Mouse (Mus musculus) megakaryocyte-erythroid progenitor cell, adult 5 weeks (primary cell): Measurements from ENCODE around the gene Zfp617. TPM values are rescaled to one million over a fixed set of nuclear protein-coding genes. Genes with fewer than 3 reads are reported as not detected.

ENCODE experiments used
- polyA plus RNA-seq: library from polyadenylated mRNA; stranded (reverse); fragments of >175 nt; gene quantifications from 2 replicates; pipeline ENCODE4 v1.2.3, GENCODE M21; 2012

The Zfp617 gene
- polyA plus RNA-seq: 0.65 and 1.5 TPM in 2 replicates

DNA sequence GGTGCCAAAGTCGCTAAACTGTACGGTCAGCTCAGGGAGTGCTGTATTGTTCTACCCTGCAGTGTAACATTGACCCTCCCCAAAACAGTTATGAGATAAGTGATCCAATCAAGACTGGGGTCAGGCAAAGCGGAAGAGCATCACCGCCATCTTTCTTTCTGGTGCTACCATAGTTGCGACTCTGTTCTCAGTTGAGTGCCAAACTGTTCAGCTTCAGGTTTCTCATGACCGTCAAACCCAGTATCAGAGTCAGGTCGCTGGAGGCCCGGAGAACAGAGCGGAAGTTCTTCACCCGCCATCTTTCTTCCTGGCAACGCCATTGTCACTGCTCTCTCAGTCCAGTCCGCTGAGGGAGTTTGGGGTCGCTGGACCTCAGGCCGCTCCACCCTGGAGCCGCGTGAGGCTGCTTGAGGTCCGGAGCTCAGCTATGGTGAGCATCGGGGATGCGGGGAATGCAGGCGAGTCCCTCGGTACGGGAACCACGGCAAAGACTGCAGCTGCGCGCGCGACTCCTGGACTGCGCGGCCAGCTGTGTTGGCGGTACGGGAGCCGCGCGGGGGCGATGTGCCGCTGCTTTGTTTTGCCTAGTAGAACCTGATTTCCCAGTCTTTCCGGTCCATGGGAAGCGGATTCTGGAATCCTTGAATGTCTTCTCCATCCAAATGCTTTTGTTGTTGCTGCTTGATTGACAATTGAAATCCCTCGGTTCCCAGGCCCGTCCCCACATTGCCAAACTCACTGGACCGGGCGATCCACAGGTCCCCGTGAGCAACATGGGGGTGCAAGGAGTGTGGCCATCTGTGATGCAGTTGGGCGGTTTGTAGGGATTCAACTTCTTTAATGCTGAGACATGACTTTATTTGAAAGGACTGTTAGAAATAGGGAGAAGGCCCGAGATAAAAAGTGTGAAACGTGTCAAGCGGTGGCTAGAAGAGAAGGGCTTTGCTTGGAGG is at the start of gene Zfp617, which contains the start of gene Zfp882:
Gene Zfp617, plus strand, starts transcription at position 327 of the 953 bp plus-strand sequence.
Gene Zfp882, plus strand, starts transcription at position 300 of the 953 bp plus-strand sequence.

GRCm38 (mm10) chr8:71881618-71882274 is 26.7 kb upstream of the Zfp617 start, which contains the start of gene Zfp709:
Zfp709 (plus strand) TSS chr8:71882019.

DNA sequence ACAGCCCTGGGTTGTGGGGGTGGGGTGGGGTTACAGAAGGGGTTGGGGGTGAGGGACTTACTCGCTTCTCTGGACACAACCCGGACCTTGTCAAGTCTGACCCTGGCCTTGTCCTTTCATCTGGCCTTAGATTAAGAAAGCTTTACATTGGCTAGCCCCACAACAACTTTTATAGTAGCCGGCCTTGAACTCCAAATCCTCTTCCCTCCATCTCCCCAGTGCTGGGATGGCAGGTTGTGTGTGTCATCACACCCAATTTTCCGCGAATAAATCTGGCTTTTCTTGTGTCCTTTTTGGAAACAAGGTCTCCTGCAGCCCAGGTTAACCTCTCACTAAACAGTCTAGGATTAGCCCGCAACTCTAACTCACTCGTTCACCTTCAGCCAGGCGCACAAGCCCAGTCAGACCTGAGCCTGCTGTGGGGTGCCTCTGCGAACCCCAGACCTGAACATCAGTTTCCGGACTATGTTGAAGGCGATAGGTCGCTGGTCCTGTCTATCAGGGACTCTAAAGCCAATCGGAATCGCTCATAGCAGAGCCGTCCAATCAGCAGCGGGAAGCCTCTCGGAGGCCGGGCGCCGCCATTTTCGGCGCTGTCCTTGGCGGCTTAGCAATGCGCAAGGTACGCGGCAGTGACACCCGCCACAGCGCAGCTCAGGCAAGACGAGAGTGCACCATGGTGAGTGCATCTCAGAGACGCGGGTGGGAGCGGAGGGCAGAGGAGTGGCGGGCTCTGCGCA is 42.2 kb downstream of the Zfp617 start, which contains the start of gene Zfp961:
Gene Zfp961, plus strand, starts transcription at position 557 of the 740 bp plus-strand sequence.

Other genes starting within 250 kb of the Zfp617 start
- 0.64 and 1.7 TPM in 2 replicates for gene Unc13a, start 236.9 kb upstream of the Zfp617 start, polyA plus RNA-seq
- gene Jak3, start 232.3 kb upstream of the Zfp617 start, polyA plus RNA-seq: 93.6 and 114 TPM in 2 replicates
- gene Insl3, start 219.4 kb upstream of the Zfp617 start, polyA plus RNA-seq: 49.6 and 68.7 TPM in 2 replicates
- 0.76 and 1.4 TPM in 2 replicates for gene B3gnt3, start 206.8 kb upstream of the Zfp617 start, polyA plus RNA-seq
- gene Fcho1, start 182.9 kb upstream of the Zfp617 start, polyA plus RNA-seq: 421 and 422 TPM in 2 replicates
- 0.29 and 0.89 TPM in 2 replicates for gene Zfp709, start 26.6 kb upstream of the Zfp617 start, polyA plus RNA-seq
- gene Zfp882, start within 50 bp of the Zfp617 start, polyA plus RNA-seq: 0.11 and 0.16 TPM in 2 replicates
- gene Zfp961, start 42.4 kb downstream of the Zfp617 start, polyA plus RNA-seq: 0.40 and 0.98 TPM in 2 replicates
- 7.4 and 26.9 TPM in 2 replicates for gene Cyp4f18, start 101.0 kb downstream of the Zfp617 start, polyA plus RNA-seq
- not detected in 2 replicates for gene Olfr372, start 132.6 kb downstream of the Zfp617 start, polyA plus RNA-seq
- not detected in 2 replicates for gene Olfr373, start 174.5 kb downstream of the Zfp617 start, polyA plus RNA-seq
- gene Olfr374, start 198.4 kb downstream of the Zfp617 start, polyA plus RNA-seq: not detected in 2 replicates
- gene Tpm4, start 226.3 kb downstream of the Zfp617 start, polyA plus RNA-seq: 47.3 and 53.0 TPM in 2 replicates